Mouse (Mus musculus) intestine, embryonic 16.5 days (tissue): Measurements from ENCODE around the gene Zmat5. TPM values are rescaled to one million over a fixed set of nuclear protein-coding genes. Genes with fewer than 3 reads are reported as not detected.
"Not testable (repeated sequence)": the region's sequence is repeated elsewhere in the genome, so short reads cannot be mapped to it uniquely, and the experiment has no call there.

Source experiments
- ATAC-seq: fragments of 200-750 bp; cut with Nextera tagmentation; 2 replicates; pipeline ENCODE4 v1.8.0; 2017; ENCODE audit warnings: moderate TSS enrichment, moderate library complexity
- H3K27ac ChIP-seq: fragments of 300-500 bp; sonication (generic); 2 replicates; pipeline ENCODE4 v1.5.1; 2014; ENCODE audit warnings: mild to moderate bottlenecking, low read length
- H3K27me3 ChIP-seq: fragments of 300-500 bp; sonication (generic); replicated peaks from 2 replicates; pipeline ENCODE4 v1.6.1; 2014; ENCODE audit warnings: low read length, control low read depth, mixed read lengths; ENCODE audit not compliant: control insufficient read depth, insufficient read depth
- H3K36me3 ChIP-seq: fragments of 300-500 bp; sonication (generic); 2 replicates; pipeline ENCODE4 v1.6.1; 2014; ENCODE audit warnings: low read length, control low read depth; ENCODE audit not compliant: control insufficient read depth, insufficient read depth
- H3K4me1 ChIP-seq: fragments of 300-500 bp; sonication (generic); 2 replicates; pipeline ENCODE4 v1.6.1; 2014; ENCODE audit warnings: low read length, control low read depth, mixed read lengths; ENCODE audit not compliant: control insufficient read depth, insufficient read depth
- H3K4me2 ChIP-seq: fragments of 300-500 bp; sonication (generic); 2 replicates; pipeline ENCODE4 v1.6.1; 2014; ENCODE audit warnings: low read depth, low read length, control low read depth
- H3K4me3 ChIP-seq: fragments of 300-500 bp; sonication (generic); 2 replicates; pipeline ENCODE4 v1.5.1; 2014; ENCODE audit warnings: mild to moderate bottlenecking, low read length
- H3K9ac ChIP-seq: fragments of 300-500 bp; sonication (generic); 2 replicates; pipeline ENCODE4 v1.6.1; 2014; ENCODE audit warnings: low read depth, low read length
- H3K9me3 ChIP-seq: fragments of 300-500 bp; sonication (generic); 2 replicates; pipeline ENCODE4 v1.6.1; 2016; ENCODE audit warnings: low read length, control low read depth; ENCODE audit not compliant: control insufficient read depth
- WGBS: fragments of 180-500 bp; shearing (Covaris S2); extraction: QIAGEN DNeasy Blood & Tissue Kit; methylation state at CpG from one replicate; pipeline ENCODE4 v1.1.7; 2014; 5-methylcytosine and 5-hydroxymethylcytosine counted together
- polyA plus RNA-seq: library from polyadenylated mRNA; unstranded; fragments of >200 nt; fragmentation: Nextera tagmentation; extraction: Ambion mirVana; gene quantifications from 2 replicates; pipeline ENCODE4 v1.2.1, GENCODE M21; 2015

The Zmat5 gene
- polyA plus RNA-seq, 1 experiment from 2014 or later, result 64.8 TPM

DNA sequence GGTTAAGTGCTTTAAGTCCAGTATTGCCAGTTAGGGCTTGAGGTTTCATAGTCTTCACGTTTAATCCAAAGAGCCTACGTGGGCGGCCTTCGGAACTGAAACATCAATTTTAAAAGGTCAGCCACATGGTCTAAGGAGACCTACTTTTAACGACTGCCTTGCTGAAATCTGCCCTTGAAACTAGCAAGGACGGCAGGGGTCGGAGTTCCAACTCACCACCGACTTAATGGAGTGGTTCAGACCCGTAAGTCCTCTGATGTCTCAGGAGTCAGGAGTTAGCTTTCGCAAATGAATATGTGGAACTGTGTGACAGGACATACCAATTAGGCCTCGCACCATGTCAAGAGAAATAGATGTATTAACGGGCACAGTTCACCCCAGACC lies 798 bp upstream of the Zmat5 start:
- Histone ChIP-seq H3K4me3 (peak overlapping the region; percentile 86), H3K4me1 (peaks cover 12% of the 10 kb centered on the region), H3K9ac (peak overlapping the region; percentile 94), H3K36me3 (peaks cover 5% of the 10 kb centered on the region; the same call in 1 of the 2 replicates), H3K27me3 (no peaks in the 10 kb centered on the region), H3K4me2 (peak overlapping the region; percentile 83), H3K27ac (peak overlapping the region; percentile 85), H3K9me3 (no peaks in the 10 kb centered on the region)
- 3% methylated on average over 12 of the region's 12 CpGs for WGBS
- peak; percentile 10 for ATAC-seq

DNA sequence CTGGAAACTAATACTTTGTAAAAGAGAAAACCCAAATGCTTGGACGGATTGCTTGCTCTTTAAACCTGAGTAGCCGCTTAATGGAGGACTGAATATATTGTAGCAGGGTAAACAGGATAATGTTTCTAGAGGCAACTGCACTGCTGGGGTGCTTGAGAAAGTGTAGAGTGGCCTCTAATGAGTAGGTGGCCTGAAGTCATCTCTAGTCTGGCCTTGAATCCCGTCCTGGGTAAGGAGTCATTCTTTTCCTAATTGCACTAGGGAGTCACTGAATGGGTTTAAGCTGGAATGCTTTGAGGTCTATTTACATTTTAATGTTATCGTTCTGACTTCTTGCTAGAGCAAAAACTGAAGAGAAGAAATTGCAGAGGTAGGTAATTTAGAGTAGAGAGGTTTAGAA lies 700 bp downstream of the Zmat5 start:
- Histone ChIP-seq H3K36me3 (peaks cover 5% of the 10 kb centered on the region; the same call in 1 of the 2 replicates), H3K27me3 (no peaks in the 10 kb centered on the region), H3K4me3 (peak overlapping the region; percentile 86), H3K4me2 (peak overlapping the region; percentile 46), H3K4me1 (peaks cover 12% of the 10 kb centered on the region), H3K27ac (no peak overlapping the region), H3K9me3 (no peaks in the 10 kb centered on the region), H3K9ac (peak overlapping the region; percentile 69)
- no peak for ATAC-seq
- WGBS, result 8% methylated on average over 4 of the region's 4 CpGs

- not testable (repeated sequence) for H3K9me3 ChIP-seq, H3K4me2 ChIP-seq, H3K27ac ChIP-seq, H3K9ac ChIP-seq, H3K4me1 ChIP-seq, H3K36me3 ChIP-seq, H3K27me3 ChIP-seq, H3K4me3 ChIP-seq, ATAC-seq
- WGBS, result 90% methylated on average over 4 of the region's 4 CpGs
Observed at GRCm38 (mm10) chr11:4710188-4710587, 5.7 kb downstream of the Zmat5 start.

GRCm38 (mm10) chr11:4712822-4713221 lies 8.3 kb downstream of the Zmat5 start:
- no peaks in the 10 kb centered on the region for H3K4me1 ChIP-seq
- H3K4me2 ChIP-seq, result no peak overlapping the region
- no peaks in the 10 kb centered on the region for H3K36me3 ChIP-seq
- H3K9me3 ChIP-seq, result no peaks in the 10 kb centered on the region
- H3K27ac ChIP-seq, result no peak overlapping the region
- ATAC-seq, result no peak
- no peak overlapping the region for H3K4me3 ChIP-seq
- no peak overlapping the region for H3K9ac ChIP-seq
- H3K27me3 ChIP-seq, result no peaks in the 10 kb centered on the region

GRCm38 (mm10) chr11:4714727-4715126 lies 10.2 kb downstream of the Zmat5 start:
- Histone ChIP-seq H3K4me3 (no peak overlapping the region), H3K4me1 (no peaks in the 10 kb centered on the region), H3K27me3 (no peaks in the 10 kb centered on the region), H3K27ac (no peak overlapping the region), H3K36me3 (no peaks in the 10 kb centered on the region), H3K9ac (no peak overlapping the region), H3K4me2 (no peak overlapping the region), H3K9me3 (no peaks in the 10 kb centered on the region)
- ATAC-seq, result no peak
- WGBS, result 81% methylated on average over 4 of the region's 4 CpGs

- Histone ChIP-seq H3K9me3 (no peaks in the 10 kb centered on the region), H3K9ac (no peak overlapping the region), H3K4me3 (no peak overlapping the region), H3K27ac (0 out of 2 replicates have a peak overlapping the region, but pooled peaks have one; percentile 8), H3K4me1 (no peaks in the 10 kb centered on the region), H3K27me3 (no peaks in the 10 kb centered on the region), H3K4me2 (no peak overlapping the region), H3K36me3 (no peaks in the 10 kb centered on the region)
- 67% methylated on average over 4 of the region's 4 CpGs for WGBS
- ATAC-seq, result peak; percentile 66
Observed at GRCm38 (mm10) chr11:4715596-4715995, 11.1 kb downstream of the Zmat5 start.

- H3K27me3 ChIP-seq, result no peaks in the 10 kb centered on the region
- H3K36me3 ChIP-seq, result no peaks in the 10 kb centered on the region
- peaks cover 6% of the 10 kb centered on the region; the same call in 1 of the 2 replicates for H3K4me1 ChIP-seq
- H3K9me3 ChIP-seq, result no peaks in the 10 kb centered on the region
- H3K27ac ChIP-seq, result no peak overlapping the region
- no peak for ATAC-seq
- H3K4me2 ChIP-seq, result no peak overlapping the region
- no peak overlapping the region for H3K4me3 ChIP-seq
- H3K9ac ChIP-seq, result no peak overlapping the region
- 84% methylated on average over 5 of the region's 5 CpGs for WGBS
Observed at GRCm38 (mm10) chr11:4716530-4717236, 12.2 kb downstream of the Zmat5 start.

DNA sequence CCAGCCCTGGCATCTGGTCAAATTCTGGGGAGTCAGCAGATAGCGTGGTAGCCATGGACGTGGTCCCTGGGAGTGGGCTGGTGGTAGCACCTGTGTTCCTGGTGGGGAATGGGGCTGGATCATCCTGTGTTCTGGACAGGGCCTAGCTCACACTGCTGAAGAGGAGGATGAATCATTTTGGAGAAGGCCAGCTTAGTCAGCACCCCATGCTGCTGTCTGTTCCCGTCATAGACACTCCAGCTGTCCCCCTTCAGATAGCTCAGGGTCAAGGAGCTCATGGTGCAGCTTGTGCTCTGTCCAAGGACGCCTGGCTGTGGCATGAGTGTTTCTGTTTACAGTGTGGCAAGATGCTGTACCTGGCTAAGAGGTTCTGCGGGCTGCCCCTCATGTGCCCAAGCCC lies 14.1 kb downstream of the Zmat5 start:
- Histone ChIP-seq H3K4me2 (no peak overlapping the region), H3K36me3 (0 out of 2 replicates have a peak, but pooled peaks cover 4% of the 10 kb centered on the region), H3K9ac (no peak overlapping the region), H3K27me3 (no peaks in the 10 kb centered on the region), H3K27ac (no peak overlapping the region), H3K9me3 (no peaks in the 10 kb centered on the region), H3K4me3 (no peak overlapping the region), H3K4me1 (peaks cover 14% of the 10 kb centered on the region; the same call in 1 of the 2 replicates)
- 67% methylated on average over 5 of the region's 5 CpGs for WGBS
- ATAC-seq, result no peak

- WGBS, result 90% methylated on average over 9 of the region's 9 CpGs
- H3K9me3 ChIP-seq, result no peaks in the 10 kb centered on the region
- peaks cover 14% of the 10 kb centered on the region; the same call in 1 of the 2 replicates for H3K4me1 ChIP-seq
- H3K36me3 ChIP-seq, result 0 out of 2 replicates have a peak, but pooled peaks cover 4% of the 10 kb centered on the region
- H3K9ac ChIP-seq, result no peak overlapping the region
- H3K4me3 ChIP-seq, result no peak overlapping the region
- H3K4me2 ChIP-seq, result no peak overlapping the region
- no peaks in the 10 kb centered on the region for H3K27me3 ChIP-seq
- no peak for ATAC-seq
- H3K27ac ChIP-seq, result no peak overlapping the region
Observed at GRCm38 (mm10) chr11:4719961-4720360, 15.5 kb downstream of the Zmat5 start.
